Mouse (Mus musculus): Measurements from ENCODE around the gene Eml2.

GRCm38 (mm10) chr7:19127744-19128143 is 48.5 kb upstream of the Eml2 start:
- no peak for TF ChIP-seq CTCF (IDR thresholded peaks at IDR 0.05; ENCODE audit: extremely low read depth, insufficient read length, insufficient replicate concordance, low read depth, low read length)
- TF ChIP-seq POLR2A (IDR thresholded peaks at IDR 0.05; ENCODE audit: low read depth, low read length), result no peak
